Mouse (Mus musculus) ES-CJ7 (cell line): ENCODE measurements around the gene Ubash3b.

Source experiments
- DNase-seq: peaks from one replicate; pipeline ENCODE4 v3.0.0; 2011; ENCODE audit warnings: low read depth, low spot score

The Ubash3b gene

DNA sequence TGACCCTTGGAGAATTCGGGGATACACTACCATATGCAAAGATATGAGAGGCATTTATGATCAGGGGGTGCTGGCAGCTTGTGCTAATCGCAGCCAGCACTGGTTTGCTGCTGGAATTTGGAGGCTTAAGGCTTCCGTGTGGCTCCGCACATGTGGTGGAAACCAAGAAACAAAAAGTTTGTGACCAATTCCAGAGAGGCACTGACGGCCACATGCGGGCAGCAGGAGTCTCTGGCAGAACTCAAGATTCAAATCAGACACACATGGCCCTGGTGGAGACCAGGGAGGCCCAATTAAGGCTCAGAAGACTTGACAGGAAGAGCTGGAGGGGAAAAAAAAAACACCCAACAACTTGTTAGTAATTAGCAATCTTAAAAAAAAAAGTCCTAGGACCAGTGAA is 63.4 kb downstream of the Ubash3b start:
- DNase-seq, result no peak

- no peak for DNase-seq
Measured at GRCm38 (mm10) chr9:41091993-41092392, 69.5 kb downstream of the Ubash3b start.

DNA sequence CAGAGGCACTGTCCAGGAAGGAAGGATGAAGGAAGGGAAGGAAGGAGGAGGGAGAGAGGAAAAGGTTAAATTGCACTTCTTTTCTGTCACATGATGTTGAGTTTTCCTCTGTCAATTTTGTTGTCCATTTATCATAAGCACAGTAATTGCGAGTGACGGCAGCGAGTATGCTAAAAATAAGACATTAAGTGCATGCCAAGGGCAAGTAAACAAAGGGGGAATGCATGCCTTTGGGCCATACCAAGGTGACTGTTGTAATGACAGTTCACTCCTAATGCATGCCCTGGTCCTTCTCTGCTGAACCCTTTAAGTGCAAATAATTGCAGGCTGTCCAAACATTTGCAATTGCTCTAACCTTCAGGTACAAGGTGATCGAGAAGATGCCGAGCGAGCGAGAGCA is 70.3 kb downstream of the Ubash3b start:
- DNase-seq, result no peak

DNA sequence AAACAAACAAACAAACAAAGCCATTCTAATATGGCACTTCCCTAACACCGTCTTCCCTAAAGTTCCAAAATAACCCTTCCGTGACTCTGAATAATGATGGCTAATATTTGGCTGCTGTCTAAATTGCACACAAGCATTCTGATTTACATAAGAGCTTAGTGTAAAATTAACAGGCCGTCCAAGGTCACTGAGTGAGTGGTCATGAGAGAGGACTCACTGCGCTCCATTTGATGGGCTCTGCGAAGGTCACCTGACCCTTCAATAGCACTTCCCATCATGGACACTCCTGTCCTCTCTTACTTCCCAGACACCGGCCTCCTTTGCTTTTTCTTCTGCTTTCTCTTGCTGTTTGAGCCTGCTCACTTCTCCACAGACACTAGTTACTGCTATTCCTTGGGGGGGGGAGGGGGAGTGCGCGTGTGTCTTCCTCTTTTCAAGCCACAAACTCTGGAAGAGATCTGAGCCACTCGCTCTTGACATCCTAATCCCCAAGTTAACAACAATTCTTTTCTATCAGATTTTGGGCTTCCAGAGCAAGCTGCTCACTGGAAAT is 73.6 kb downstream of the Ubash3b start:
- no peak for DNase-seq

DNA sequence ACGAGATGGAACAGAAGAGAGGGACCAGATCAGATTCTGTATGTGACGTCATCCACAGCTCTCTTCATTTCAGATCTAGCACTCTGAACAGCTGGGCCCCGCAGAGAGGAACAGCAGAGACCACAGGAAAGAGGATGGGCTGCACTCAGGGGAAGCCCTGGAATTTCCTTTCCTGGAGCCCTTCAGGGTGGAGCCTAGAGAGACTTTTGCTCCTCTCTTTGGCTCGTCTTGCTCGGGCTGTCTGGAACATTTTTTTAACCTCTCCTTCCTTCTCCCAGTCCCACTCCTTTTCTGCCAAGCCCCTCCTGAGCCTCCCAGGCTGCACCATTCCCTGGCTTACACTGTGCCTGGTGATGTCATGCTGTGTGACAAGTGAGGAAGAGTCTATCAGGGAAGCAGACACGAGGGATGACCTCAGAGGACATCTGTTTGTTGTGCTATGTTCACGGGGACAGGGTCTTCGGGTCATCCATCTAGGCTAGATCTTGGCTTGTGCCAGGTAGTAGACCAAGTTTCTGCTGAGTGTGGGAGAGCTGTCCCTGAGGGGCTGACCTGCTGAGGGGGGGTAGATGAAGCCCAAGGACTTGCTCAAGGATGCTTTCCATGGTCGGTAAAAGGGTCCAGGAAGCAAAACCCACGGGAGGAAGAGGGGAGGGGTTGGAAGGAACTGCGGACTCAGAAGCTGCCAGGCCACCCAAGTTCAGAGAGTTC is 77.2 kb downstream of the Ubash3b start:
- DNase-seq, result no peak

DNA sequence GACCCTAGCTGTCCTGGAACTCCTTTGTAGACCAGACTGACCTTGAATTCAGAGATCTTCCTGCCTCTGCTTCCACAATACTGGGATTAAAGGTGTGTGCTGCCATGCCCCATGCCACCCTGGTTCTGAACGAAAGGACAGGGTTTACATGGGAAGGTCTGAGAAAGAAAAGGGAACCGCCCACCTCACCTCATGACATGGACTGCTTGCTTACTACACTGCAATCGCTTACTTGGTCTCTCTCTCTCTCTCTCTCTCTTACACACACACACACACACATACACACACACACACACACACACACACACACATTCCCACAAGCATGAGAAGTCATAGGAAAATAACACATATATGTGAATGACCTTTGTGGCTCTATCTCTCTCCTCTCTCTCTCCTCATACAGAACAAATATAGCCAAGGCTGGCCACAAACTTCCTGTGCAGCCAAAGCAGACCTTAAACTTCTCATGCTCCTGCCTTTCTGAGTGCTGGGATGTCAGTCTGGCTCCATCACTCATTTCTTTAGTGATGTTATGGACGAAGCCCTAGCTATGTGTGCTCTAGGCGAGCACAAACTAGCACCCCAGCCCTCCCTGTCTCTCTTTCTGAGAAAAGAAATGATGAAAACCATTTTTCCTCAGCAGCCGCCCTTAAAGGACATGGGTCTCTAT is 78.0 kb downstream of the Ubash3b start:
- no peak for DNase-seq

- DNase-seq, result no peak
Measured at GRCm38 (mm10) chr9:41082891-41083290, 78.6 kb downstream of the Ubash3b start.

- no peak for DNase-seq
Measured at GRCm38 (mm10) chr9:41080877-41081276, 80.6 kb downstream of the Ubash3b start.

GRCm38 (mm10) chr9:41079428-41080155 is 81.9 kb downstream of the Ubash3b start:
- no peak for DNase-seq

- no peak for DNase-seq
Measured at GRCm38 (mm10) chr9:41078198-41078597, 83.3 kb downstream of the Ubash3b start.

DNA sequence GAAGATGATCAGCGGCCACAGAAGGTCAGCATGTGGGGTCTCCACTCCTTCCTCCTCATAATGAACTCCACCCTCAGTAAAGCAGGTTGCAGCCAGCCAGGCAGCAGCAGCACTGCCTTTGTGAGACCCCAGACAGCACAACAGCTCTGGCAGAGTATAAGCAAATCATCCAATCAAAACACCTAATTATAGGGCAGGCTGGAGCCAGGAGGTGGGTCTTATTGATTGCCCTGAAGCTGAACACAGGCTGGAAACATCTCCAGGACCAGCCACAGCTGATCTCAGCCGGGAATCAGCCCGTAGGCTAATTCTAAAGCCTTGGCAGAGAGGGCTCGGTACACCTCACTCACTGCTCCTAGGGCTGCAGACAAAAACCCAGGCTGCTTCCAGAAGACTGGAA is 85.3 kb downstream of the Ubash3b start:
- no peak for DNase-seq

GRCm38 (mm10) chr9:41075528-41075927 is 86.0 kb downstream of the Ubash3b start:
- no peak for DNase-seq

DNA sequence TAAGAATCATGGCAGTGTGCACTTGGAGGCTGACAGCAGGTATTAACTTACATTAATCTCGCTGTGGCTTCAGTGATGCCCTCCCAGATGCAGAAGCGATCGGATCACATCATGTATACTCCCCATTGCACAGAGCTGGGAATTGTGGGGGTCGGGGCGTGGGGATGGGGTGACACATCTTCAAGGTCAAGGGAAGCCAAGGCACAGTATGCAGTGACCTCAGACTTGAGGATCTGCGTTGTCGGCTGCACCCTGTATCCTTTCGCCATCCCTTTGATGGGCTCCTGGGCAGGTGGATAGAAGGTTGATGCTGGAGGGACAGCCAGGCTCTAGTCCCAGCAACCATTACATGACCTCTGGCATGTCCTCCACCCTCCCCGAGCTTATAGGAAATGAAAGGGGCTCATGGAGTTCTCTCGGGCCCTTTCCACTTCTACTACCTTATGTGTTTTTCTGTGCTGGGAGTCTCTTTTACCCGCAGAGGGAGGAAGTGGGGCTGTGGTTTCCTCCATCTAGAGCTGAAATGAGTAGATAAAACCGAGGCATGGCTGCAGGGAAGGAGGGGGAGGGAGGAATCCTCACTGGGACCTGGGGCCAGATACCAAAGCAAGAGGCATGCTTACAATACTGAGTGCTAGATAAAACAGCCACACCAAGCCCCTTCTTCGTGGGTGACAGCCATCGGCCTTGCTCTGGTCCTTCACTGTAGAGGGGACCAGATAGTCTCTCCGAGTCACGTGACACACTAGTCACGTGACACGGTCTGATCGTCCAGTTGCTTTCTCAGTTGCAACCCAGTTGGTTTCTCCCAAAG is 88.1 kb downstream of the Ubash3b start:
- no peak for DNase-seq

- no peak for DNase-seq
Measured at GRCm38 (mm10) chr9:41072786-41073185, 88.7 kb downstream of the Ubash3b start.

DNA sequence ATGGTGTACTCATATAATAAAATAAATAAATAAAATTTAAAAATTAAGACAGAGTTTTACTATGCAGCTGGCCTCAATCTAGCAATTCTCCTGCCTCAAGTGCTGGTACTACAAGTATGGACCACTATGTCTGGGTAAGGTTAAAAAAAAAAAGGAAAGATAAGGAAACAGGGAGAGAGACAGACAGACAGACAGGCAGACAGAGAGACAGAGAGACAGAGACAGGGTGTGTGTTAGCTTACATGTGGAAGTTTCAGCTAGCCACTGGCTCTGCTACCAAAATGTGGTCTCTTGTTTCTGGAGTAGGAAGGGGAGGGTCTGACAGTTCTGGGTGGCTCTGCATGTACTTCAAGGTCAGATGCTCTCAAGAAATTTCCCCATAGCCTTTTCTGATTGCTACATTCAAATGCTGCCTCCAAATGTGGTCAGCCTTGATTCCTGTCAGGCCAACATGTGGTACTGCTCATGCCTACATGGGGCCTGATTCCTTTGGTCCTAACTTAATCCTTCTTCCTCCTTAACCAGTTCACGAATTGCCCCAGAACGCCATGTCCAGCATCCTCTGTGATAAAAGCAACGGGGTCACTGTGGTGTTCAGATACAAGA is 89.5 kb downstream of the Ubash3b start:
- no peak for DNase-seq

DNA sequence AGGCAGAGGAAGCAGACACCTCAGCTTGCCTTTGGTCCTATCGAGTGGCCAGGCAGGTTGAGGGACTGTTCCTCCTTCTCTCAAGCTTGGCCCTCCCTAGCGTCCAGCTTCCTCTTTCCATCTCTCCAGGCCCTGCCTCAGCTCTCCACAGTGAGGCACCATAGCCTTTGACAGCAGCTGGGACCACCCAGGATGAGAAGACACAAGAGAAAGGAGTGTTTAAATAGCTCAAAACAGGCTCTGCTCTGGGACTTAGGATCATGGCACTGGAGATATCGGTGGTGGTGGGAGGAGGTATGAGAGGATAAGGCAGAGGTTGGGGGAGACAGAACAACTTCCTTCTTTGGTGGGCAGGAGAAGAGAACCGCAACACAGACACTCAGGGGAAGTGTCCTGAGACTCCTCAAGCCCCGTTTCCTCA is 90.7 kb downstream of the Ubash3b start:
- DNase-seq, result no peak

GRCm38 (mm10) chr9:41069509-41069908 is 92.0 kb downstream of the Ubash3b start:
- no peak for DNase-seq

GRCm38 (mm10) chr9:41061446-41061845 is 100.1 kb downstream of the Ubash3b start:
- DNase-seq, result no peak

GRCm38 (mm10) chr9:41060617-41061016 is 100.9 kb downstream of the Ubash3b start:
- DNase-seq, result no peak

DNA sequence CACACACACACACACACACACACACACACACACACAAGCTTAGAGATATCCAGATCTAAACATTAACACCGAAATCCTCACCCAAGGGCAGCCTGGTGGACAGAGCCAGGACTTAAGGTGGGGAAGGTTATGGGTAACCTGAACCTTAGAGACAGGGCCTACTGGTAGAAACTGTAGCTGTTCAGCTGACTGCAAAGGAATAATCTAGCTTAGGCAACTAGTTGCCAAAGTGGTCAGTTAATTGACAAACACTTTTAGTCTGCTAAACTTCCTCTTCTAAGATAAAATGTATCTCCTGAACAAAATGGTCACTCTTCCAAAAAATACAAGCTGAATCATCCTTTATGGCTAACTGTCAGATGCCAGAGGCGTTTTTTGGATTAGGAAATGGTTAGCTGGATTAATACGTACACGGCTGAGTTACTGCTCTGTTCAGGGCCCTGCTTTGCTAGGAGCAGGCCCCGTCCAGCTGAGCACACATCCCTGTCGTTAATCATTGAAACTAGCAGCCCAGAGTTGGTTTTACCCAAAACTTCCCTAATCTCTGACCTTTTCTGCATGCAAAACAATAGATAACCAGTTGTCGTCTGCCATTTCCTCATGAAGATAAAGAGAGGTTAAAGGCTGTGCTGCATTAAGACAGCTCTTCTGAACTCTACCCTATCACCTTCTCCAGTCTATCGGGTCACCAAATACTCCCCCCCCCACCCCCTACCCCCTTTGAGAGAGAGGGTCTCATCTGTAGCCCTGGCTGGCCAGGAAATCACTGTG is 102.5 kb downstream of the Ubash3b start:
- no peak for DNase-seq
